Mouse (Mus musculus) brown adipose tissue, adult 24 weeks (tissue): ENCODE results near the gene Gna12. TPM values are rescaled to one million over a fixed set of nuclear protein-coding genes. Genes with fewer than 3 reads are reported as not detected.

Experiments used
- polyA plus RNA-seq: library from polyadenylated mRNA; stranded (reverse); fragments of >200 nt; gene quantifications from 2 replicates; pipeline ENCODE4 v1.2.4, GENCODE M21; 2012; ENCODE audit not compliant: missing spikeins, insufficient read depth, insufficient read length

Gna12 gene
- polyA plus RNA-seq, 1 experiment, result 44.5 TPM

Other genes starting within 250 kb of the Gna12 start
- 4.6 and 29.0 TPM in 2 replicates for gene Lfng, start 223.1 kb downstream of the Gna12 start, polyA plus RNA-seq
- 4.8 and 5.2 TPM in 2 replicates for gene Ttyh3, start 181.4 kb downstream of the Gna12 start, polyA plus RNA-seq
- 2.4 and 3.1 TPM in 2 replicates for gene Iqce, start 128.1 kb downstream of the Gna12 start, polyA plus RNA-seq
- gene Brat1, start 125.4 kb downstream of the Gna12 start, polyA plus RNA-seq, result 4.8 and 5.1 TPM in 2 replicates
- gene Amz1, start 106.3 kb downstream of the Gna12 start, polyA plus RNA-seq, result 0.63 TPM in 1 of 2 replicates, not detected in the other
- gene Card11, start 170.2 kb upstream of the Gna12 start, polyA plus RNA-seq, result not detected in 2 replicates